Mouse (Mus musculus) central nervous system, embryonic 11.5 days (tissue): ENCODE results near the gene Col8a1. TPM values are rescaled to one million over a fixed set of nuclear protein-coding genes. Genes with fewer than 3 reads are reported as not detected.

Source experiments
- polyA plus RNA-seq: library from polyadenylated mRNA; depleted of rRNA; stranded (reverse); fragments of >200 nt; gene quantifications from 2 replicates; pipeline ENCODE4 v1.2.3, GENCODE M21; 2012; rRNA removed

The Col8a1 gene
- 0.98 and 2.0 TPM in 2 replicates for polyA plus RNA-seq

DNA sequence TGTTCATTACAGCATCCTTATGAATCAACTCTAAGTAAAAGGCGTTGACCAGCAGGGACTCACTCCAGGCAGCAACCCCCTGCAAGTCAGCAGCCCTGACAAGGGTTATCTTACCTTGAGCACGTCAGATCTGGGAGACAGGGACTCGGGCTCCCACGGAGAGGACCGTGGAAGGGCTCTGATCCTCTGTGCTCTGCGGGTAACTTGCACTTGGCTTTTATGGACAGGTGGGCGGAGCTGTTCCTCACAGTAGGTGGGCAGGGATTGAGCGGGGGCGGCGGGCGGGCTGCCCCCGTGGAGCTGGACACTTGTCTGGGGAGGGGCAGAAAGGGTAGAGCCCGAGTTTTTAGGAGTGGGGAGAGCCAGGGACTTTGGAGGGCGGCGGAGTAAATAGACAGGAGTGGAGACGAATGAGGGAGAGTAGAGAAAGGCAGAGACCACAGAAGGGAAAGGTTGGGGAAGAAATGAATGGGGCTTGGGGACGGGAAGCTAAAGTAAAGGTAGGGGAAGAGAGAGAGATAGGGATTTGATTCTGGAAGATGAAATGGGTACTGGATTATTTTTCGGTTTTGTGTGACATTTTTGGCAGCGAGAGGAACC, at the start of gene Col8a1:
TSS of gene Col8a1 (minus strand) at position 212 of the 600 bp plus-strand sequence.

DNA sequence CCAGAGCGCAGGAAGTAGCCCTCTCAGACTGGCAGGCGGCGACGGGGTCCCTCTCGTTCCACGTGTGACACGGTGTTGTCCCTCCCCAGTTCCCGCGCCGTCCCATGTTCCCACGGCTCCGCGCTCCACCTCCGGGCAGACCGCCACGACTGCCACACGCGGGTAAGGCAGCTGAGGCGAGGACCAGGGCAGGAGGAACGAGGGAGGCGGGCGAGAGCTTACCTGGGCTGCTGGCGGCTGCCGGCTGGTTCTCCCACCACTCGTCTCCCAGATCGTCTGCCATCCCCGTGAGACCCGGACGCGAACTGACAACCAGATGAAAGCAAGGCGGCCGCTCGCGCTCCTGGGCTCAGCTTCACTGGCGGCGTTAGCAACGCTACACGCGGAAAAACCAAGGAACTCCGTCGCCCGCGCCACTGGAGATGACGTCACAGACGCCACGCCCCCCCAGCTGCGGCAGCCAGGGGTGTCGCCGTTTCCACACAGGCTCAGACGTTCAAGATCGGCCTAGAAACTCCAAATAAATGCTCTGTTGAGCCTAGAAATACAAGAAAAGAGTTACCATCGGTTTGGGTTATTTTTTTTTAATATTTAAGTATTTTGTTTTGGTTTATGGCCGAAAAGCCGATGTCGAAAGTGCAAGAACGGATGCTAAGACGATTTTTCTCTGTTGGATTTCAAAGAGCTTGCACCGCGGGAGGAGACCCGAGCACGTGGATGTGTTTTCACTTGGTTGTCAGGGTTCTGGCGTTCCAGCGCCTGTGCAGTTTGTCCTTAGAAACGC, 147.9 kb downstream of the Col8a1 start, which contains the start of gene Cmss1:
TSS of gene Cmss1 (minus strand) at position 421 of the 784 bp plus-strand sequence.

Other genes starting within 250 kb of the Col8a1 start
- 18.4 and 18.8 TPM in 2 replicates for gene Cmss1, start 147.9 kb downstream of the Col8a1 start, polyA plus RNA-seq